Mouse (Mus musculus) stomach, postnatal 0 days (tissue): ENCODE results near the gene Crcp. TPM values are rescaled to one million over a fixed set of nuclear protein-coding genes. Genes with fewer than 3 reads are reported as not detected.

Experiments used
- ATAC-seq: fragments of 200-750 bp; cut with Nextera tagmentation; 2 replicates; pipeline ENCODE4 v1.8.0; 2017; ENCODE audit not compliant: low FRiP score, low TSS enrichment
- DNase-seq: peaks from one replicate; pipeline ENCODE4 v3.0.0-alpha.2; 2016; ENCODE audit warnings: low spot score
- H3K27ac ChIP-seq: fragments of 300-500 bp; sonication (generic); replicated peaks from 2 replicates; pipeline ENCODE4 v1.5.1; 2014; ENCODE audit warnings: mild to moderate bottlenecking, control low read depth
- H3K27me3 ChIP-seq: fragments of 300-500 bp; sonication (generic); 2 replicates; pipeline ENCODE4 v1.6.1; 2014; ENCODE audit warnings: low read length; ENCODE audit not compliant: control insufficient read depth, insufficient read depth
- H3K36me3 ChIP-seq: fragments of 300-500 bp; sonication (generic); 2 replicates; pipeline ENCODE4 v1.6.1; 2014; ENCODE audit warnings: low read length, mixed read lengths; ENCODE audit not compliant: control insufficient read depth, insufficient read depth
- H3K4me1 ChIP-seq: fragments of 300-500 bp; sonication (generic); replicated peaks from 2 replicates; pipeline ENCODE4 v1.6.1; 2014; ENCODE audit warnings: antibody characterized with exemption; ENCODE audit not compliant: control insufficient read depth, insufficient read depth
- H3K4me2 ChIP-seq: fragments of 300-500 bp; sonication (generic); replicated peaks from 2 replicates; pipeline ENCODE4 v1.6.1; 2014; ENCODE audit warnings: low read depth, mild to moderate bottlenecking, control low read depth, moderate library complexity
- H3K4me3 ChIP-seq: fragments of 300-500 bp; sonication (generic); 2 replicates; pipeline ENCODE4 v1.5.1; 2014; ENCODE audit warnings: low read depth, low read length, control low read depth
- H3K9ac ChIP-seq: fragments of 300-500 bp; sonication (generic); 2 replicates; pipeline ENCODE4 v1.6.1; 2014; ENCODE audit warnings: mild to moderate bottlenecking, low read length, control low read depth, mixed read lengths
- H3K9me3 ChIP-seq: fragments of 300-500 bp; sonication (generic); 2 replicates; pipeline ENCODE4 v1.6.1; 2016; ENCODE audit warnings: low read length; ENCODE audit not compliant: control insufficient read depth
- CTCF ChIP-seq: IDR thresholded peaks from 2 replicates; pipeline ENCODE4 v1.5.1; 2016; ENCODE audit warnings: antibody characterized with exemption, low read depth, mild to moderate bottlenecking, moderate library complexity
- EP300 ChIP-seq: optimal IDR thresholded peaks from 2 replicates; pipeline ENCODE3; 2016; ENCODE audit warnings: antibody characterized with exemption
- WGBS: fragments of 180-500 bp; shearing (Covaris S2); extraction: QIAGEN DNeasy Blood & Tissue Kit; methylation state at CpG from one replicate; pipeline ENCODE4 v1.1.7; 2014; 5-methylcytosine and 5-hydroxymethylcytosine counted together
- polyA plus RNA-seq: library from polyadenylated mRNA; unstranded; fragments of >200 nt; fragmentation: Nextera tagmentation; extraction: Ambion mirVana; gene quantifications from 2 replicates; pipeline ENCODE4 v1.2.1, GENCODE M21; 2015

The Crcp gene
- polyA plus RNA-seq, 1 experiment from 2014 or later, result 26.0 TPM

DNA sequence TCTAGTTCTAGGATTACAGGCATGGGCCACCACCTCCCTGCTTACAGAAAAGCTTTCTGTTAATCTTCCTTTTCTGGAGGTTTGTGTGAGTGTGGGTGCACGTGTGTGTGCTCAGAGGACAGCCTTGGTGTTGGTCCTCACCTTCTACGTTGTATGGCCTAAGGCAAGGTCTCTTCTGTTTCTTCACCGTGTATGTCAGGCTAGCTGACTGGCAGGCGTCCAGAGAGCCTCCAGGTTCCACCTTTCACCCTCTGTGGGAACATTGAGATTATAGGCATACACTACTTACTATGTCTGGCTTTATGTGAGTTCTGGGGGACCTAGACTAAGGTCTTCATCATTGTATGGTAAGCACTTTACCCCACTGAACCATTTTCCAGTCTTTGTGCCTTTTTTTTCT lies 53.3 kb downstream of the Crcp start:
- TF ChIP-seq EP300 (no peak), CTCF (no peak)
- Histone ChIP-seq H3K4me1 (peaks cover 2% of the 10 kb centered on the region; the same call in 1 of the 2 replicates), H3K9me3 (no peaks in the 10 kb centered on the region), H3K9ac (no peak overlapping the region), H3K36me3 (no peaks in the 10 kb centered on the region), H3K27ac (no peak overlapping the region), H3K4me3 (no peak overlapping the region), H3K4me2 (no peak overlapping the region), H3K27me3 (no peaks in the 10 kb centered on the region)
- DNase-seq (no peak), ATAC-seq (no peak)
- 47% methylated on average over 4 of the region's 4 CpGs for WGBS

DNA sequence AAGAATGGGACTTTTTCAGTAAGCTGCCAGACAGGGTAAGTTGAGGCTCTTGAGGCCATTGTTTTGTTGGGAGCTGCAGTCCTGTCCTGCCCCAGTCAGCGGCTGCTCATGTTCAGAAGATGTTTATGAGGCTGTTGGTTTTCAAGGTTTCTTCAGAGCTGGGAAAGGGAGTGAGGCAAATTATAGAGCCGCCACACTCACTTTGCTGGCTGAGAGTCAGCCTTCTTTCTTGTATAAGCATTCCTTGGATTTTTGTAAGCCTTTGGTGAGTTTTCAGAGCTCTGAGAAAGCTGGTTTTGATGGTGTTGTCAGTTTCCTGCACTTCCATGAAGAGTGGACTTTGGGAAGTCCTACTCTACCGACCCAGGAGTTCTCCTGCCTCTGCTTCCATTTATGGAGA lies 55.2 kb downstream of the Crcp start:
- H3K36me3 ChIP-seq, result no peaks in the 10 kb centered on the region
- TF ChIP-seq CTCF (no peak), EP300 (no peak)
- DNase-seq (no peak), ATAC-seq (no peak)
- H3K4me1 ChIP-seq, result peaks cover under 1% of the 10 kb centered on the region; the same call in 1 of the 2 replicates
- 0 out of 2 replicates have a peak overlapping the region, but pooled peaks have one; percentile 1 for H3K27ac ChIP-seq
- H3K9me3 ChIP-seq, result no peaks in the 10 kb centered on the region
- H3K9ac ChIP-seq, result no peak overlapping the region
- no peak overlapping the region for H3K4me2 ChIP-seq
- H3K4me3 ChIP-seq, result no peak overlapping the region
- 61% methylated on average over 3 of the region's 3 CpGs for WGBS
- no peaks in the 10 kb centered on the region for H3K27me3 ChIP-seq

DNA sequence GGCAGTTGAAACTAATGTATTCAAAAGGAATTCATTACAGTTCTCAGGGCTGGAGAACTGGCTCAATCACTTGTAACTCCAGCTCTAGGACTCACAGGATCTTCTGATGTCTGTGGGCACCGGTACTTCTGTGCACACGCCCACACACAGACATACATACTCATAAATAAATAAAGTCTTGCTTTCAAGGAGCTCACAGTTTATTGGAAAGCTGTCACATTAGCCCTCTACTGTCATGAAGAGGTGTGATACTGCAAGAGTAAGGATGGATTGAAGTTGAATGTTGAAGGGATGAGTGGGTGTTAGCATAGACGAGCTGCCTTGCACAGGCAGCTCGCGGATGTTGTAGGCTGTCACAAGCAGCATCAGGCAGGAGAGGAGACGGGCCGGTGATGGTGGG lies 58.9 kb downstream of the Crcp start:
- H3K9ac ChIP-seq, result no peak overlapping the region
- WGBS, result 85% methylated on average over 7 of the region's 7 CpGs
- no peak overlapping the region for H3K27ac ChIP-seq
- ATAC-seq, result no peak
- DNase-seq, result no peak
- H3K4me3 ChIP-seq, result no peak overlapping the region
- H3K4me2 ChIP-seq, result no peak overlapping the region
- no peaks in the 10 kb centered on the region for H3K36me3 ChIP-seq
- no peaks in the 10 kb centered on the region for H3K27me3 ChIP-seq
- no peaks in the 10 kb centered on the region for H3K9me3 ChIP-seq
- H3K4me1 ChIP-seq, result 0 out of 2 replicates have a peak, but pooled peaks cover 2% of the 10 kb centered on the region
- TF ChIP-seq EP300 (no peak), CTCF (no peak)

DNA sequence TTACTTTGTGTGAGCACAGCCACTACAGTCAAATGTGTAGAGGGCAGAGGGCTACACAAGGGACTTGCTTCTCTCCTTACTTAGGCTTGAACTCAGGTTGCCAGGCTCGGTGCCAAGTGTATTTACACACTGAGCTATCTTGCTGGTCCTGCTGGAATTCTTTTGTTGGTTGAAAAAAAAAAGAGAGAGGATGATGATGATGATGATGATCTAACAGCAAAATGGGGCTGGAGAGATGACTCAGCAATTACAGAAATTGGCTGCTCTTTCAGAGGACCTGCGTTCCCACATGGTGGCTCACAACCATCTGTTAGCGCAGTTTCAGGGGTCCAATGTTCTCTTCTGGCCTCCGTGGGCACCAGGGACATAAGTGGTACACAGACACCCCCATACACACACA lies 59.5 kb downstream of the Crcp start:
- no peak for TF ChIP-seq EP300
- TF ChIP-seq CTCF, result no peak
- no peak overlapping the region for H3K27ac ChIP-seq
- 78% methylated on average over 4 of the region's 4 CpGs for WGBS
- no peak for ATAC-seq
- no peak overlapping the region for H3K4me2 ChIP-seq
- no peaks in the 10 kb centered on the region for H3K27me3 ChIP-seq
- no peak overlapping the region for H3K4me3 ChIP-seq
- H3K4me1 ChIP-seq, result 0 out of 2 replicates have a peak, but pooled peaks cover 2% of the 10 kb centered on the region
- no peaks in the 10 kb centered on the region for H3K9me3 ChIP-seq
- DNase-seq, result no peak
- H3K36me3 ChIP-seq, result no peaks in the 10 kb centered on the region
- H3K9ac ChIP-seq, result no peak overlapping the region

DNA sequence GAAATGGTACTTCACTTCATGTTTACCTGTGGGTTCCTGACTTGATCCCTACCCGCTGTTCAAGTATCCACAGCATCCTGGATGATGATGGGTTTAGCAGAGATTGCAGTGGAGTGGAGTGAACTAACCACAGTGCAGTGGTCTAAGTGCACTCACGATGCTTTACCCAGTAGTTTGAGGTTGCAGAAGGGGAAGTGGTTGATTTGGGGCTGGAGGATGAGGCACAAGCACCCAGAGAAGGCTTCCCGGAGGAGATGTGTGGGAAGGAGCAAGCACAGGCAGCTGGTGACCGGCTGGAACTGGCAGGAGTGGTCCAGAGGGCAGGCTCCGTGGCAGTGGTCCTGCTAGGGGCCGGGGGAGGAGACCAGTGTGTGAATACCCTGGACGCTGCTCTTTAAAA lies 60.1 kb downstream of the Crcp start:
- ATAC-seq (no peak), DNase-seq (no peak)
- no peaks in the 10 kb centered on the region for H3K9me3 ChIP-seq
- WGBS, result 58% methylated on average over 7 of the region's 7 CpGs
- 0 out of 2 replicates have a peak, but pooled peaks cover 2% of the 10 kb centered on the region for H3K4me1 ChIP-seq
- no peaks in the 10 kb centered on the region for H3K36me3 ChIP-seq
- no peak for TF ChIP-seq CTCF
- TF ChIP-seq EP300, result no peak
- no peak overlapping the region for H3K4me3 ChIP-seq
- H3K27ac ChIP-seq, result peak overlapping the region; percentile 61; the same call in 1 of the 2 replicates
- no peaks in the 10 kb centered on the region for H3K27me3 ChIP-seq
- H3K4me2 ChIP-seq, result no peak overlapping the region
- H3K9ac ChIP-seq, result no peak overlapping the region

DNA sequence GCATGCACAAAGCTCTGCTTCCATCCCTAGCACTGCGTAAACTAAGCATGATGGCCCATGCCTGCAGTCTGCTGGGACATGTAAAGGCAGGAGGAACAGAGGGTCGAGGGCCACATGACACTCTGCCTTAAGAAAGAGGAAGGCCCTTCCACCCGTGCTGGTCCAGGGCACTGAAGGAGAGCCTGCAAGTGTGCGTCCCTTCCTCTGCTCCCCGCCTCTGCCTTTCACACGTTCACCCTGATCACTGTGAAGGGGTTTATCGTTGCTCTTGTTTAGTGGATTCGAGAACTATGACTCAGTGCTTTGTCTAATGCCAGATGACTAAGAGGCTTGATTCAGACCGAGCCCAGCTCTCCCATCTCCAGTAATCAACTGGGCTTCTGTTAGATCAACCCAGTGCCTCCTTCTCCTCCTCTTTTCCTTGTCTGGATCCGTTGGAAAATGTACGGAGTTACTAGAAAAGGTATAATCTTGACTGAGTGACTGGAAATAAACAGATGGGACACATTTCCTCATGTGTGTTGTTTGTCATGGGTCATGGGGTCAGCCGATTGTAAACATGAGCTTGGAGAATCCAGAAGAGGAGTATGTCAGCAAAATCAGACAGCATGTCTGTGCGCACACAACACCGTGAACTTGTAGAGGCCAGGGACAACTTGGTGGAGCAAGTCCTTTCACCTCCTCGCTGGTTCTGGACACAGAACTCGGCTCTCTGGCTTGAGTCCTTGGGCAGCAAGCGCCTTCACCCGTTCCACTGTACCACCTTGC lies 60.7 kb downstream of the Crcp start:
- DNase-seq (no peak), ATAC-seq (peak; percentile 82)
- H3K9me3 ChIP-seq, result no peaks in the 10 kb centered on the region
- no peak for TF ChIP-seq CTCF
- no peak for TF ChIP-seq EP300
- H3K4me2 ChIP-seq, result no peak overlapping the region
- WGBS, result 55% methylated on average over 18 of the region's 18 CpGs
- H3K36me3 ChIP-seq, result no peaks in the 10 kb centered on the region
- 0 out of 2 replicates have a peak, but pooled peaks cover 2% of the 10 kb centered on the region for H3K4me1 ChIP-seq
- H3K27ac ChIP-seq, result peak overlapping the region; percentile 61; the same call in 1 of the 2 replicates
- H3K4me3 ChIP-seq, result no peak overlapping the region
- no peaks in the 10 kb centered on the region for H3K27me3 ChIP-seq
- H3K9ac ChIP-seq, result no peak overlapping the region
